Mouse (Mus musculus): Measurements from ENCODE around the gene Wdr45. TPM values are rescaled to one million over a fixed set of nuclear protein-coding genes. Genes with fewer than 3 reads are reported as not detected.

Wdr45 gene
- polyA plus RNA-seq, 1 experiment from 2014 or later, result 21.5 TPM

Other genes starting within 250 kb of the Wdr45 start
- gene Foxp3, start 140.7 kb upstream of the Wdr45 start, polyA plus RNA-seq (2016; fragmentation: Nextera tagmentation; extraction: Ambion mirVana), result 0.10 TPM in 1 of 2 replicates, not detected in the other
- gene Ppp1r3f, start 140.1 kb upstream of the Wdr45 start, polyA plus RNA-seq (2016; fragmentation: Nextera tagmentation; extraction: Ambion mirVana), result 2.1 and 2.5 TPM in 2 replicates
- gene Ccdc22, start 108.8 kb upstream of the Wdr45 start, polyA plus RNA-seq (2016; fragmentation: Nextera tagmentation; extraction: Ambion mirVana), result 27.1 and 27.6 TPM in 2 replicates
- gene Cacna1f, start 107.2 kb upstream of the Wdr45 start, polyA plus RNA-seq (2016; fragmentation: Nextera tagmentation; extraction: Ambion mirVana), result 0.03 TPM in 1 of 2 replicates, not detected in the other
- 0.91 and 1.1 TPM in 2 replicates for gene Syp, start 75.9 kb upstream of the Wdr45 start, polyA plus RNA-seq (2016; fragmentation: Nextera tagmentation; extraction: Ambion mirVana)
- gene Prickle3, start 57.1 kb upstream of the Wdr45 start, polyA plus RNA-seq (2016; fragmentation: Nextera tagmentation; extraction: Ambion mirVana), result 6.7 and 8.0 TPM in 2 replicates
- 147 and 155 TPM in 2 replicates for gene Plp2, start 42.9 kb upstream of the Wdr45 start, polyA plus RNA-seq (2016; fragmentation: Nextera tagmentation; extraction: Ambion mirVana)
- gene Magix, start 33.1 kb upstream of the Wdr45 start, polyA plus RNA-seq (2016; fragmentation: Nextera tagmentation; extraction: Ambion mirVana), result 0.05 and 0.06 TPM in 2 replicates
- 38.1 and 38.5 TPM in 2 replicates for gene Gpkow, start 17.2 kb upstream of the Wdr45 start, polyA plus RNA-seq (2016; fragmentation: Nextera tagmentation; extraction: Ambion mirVana)
- gene Gm45208, start 7.9 kb downstream of the Wdr45 start, polyA plus RNA-seq (2016; fragmentation: Nextera tagmentation; extraction: Ambion mirVana), result 0.39 TPM in 1 of 2 replicates, not detected in the other
- gene Praf2, start 14.1 kb downstream of the Wdr45 start, polyA plus RNA-seq (2016; fragmentation: Nextera tagmentation; extraction: Ambion mirVana), result 47.7 and 61.2 TPM in 2 replicates
- 8.6 and 11.7 TPM in 2 replicates for gene Ccdc120, start 36.6 kb downstream of the Wdr45 start, polyA plus RNA-seq (2016; fragmentation: Nextera tagmentation; extraction: Ambion mirVana)
- 22.7 and 23.2 TPM in 2 replicates for gene Tfe3, start 48.2 kb downstream of the Wdr45 start, polyA plus RNA-seq (2016; fragmentation: Nextera tagmentation; extraction: Ambion mirVana)
- 35.4 and 37.6 TPM in 2 replicates for gene Gripap1, start 75.4 kb downstream of the Wdr45 start, polyA plus RNA-seq (2016; fragmentation: Nextera tagmentation; extraction: Ambion mirVana)
- 1.1 and 1.4 TPM in 2 replicates for gene Kcnd1, start 108.0 kb downstream of the Wdr45 start, polyA plus RNA-seq (2016; fragmentation: Nextera tagmentation; extraction: Ambion mirVana)
- gene Otud5, start 127.0 kb downstream of the Wdr45 start, polyA plus RNA-seq (2016; fragmentation: Nextera tagmentation; extraction: Ambion mirVana), result 33.0 and 43.8 TPM in 2 replicates
- 7.0 and 7.8 TPM in 2 replicates for gene Pim2, start 163.9 kb downstream of the Wdr45 start, polyA plus RNA-seq (2016; fragmentation: Nextera tagmentation; extraction: Ambion mirVana)
- gene Slc35a2, start 169.7 kb downstream of the Wdr45 start, polyA plus RNA-seq (2016; fragmentation: Nextera tagmentation; extraction: Ambion mirVana), result 32.2 and 33.5 TPM in 2 replicates
- gene Pqbp1, start 184.9 kb downstream of the Wdr45 start, polyA plus RNA-seq (2016; fragmentation: Nextera tagmentation; extraction: Ambion mirVana), result 80.4 and 107 TPM in 2 replicates
- 140 and 156 TPM in 2 replicates for gene Timm17b, start 185.0 kb downstream of the Wdr45 start, polyA plus RNA-seq (2016; fragmentation: Nextera tagmentation; extraction: Ambion mirVana)
- gene Gm10491, start 193.5 kb downstream of the Wdr45 start, polyA plus RNA-seq (2016; fragmentation: Nextera tagmentation; extraction: Ambion mirVana), result not detected in 2 replicates
- 0.45 TPM in 1 of 2 replicates, not detected in the other for gene Gm10490, start 195.2 kb downstream of the Wdr45 start, polyA plus RNA-seq (2016; fragmentation: Nextera tagmentation; extraction: Ambion mirVana)
- gene Pcsk1n, start 205.5 kb downstream of the Wdr45 start, polyA plus RNA-seq (2016; fragmentation: Nextera tagmentation; extraction: Ambion mirVana), result 0.12 and 0.60 TPM in 2 replicates
- gene Eras, start 214.3 kb downstream of the Wdr45 start, polyA plus RNA-seq (2016; fragmentation: Nextera tagmentation; extraction: Ambion mirVana), result not detected in 2 replicates
- gene Hdac6, start 233.6 kb downstream of the Wdr45 start, polyA plus RNA-seq (2016; fragmentation: Nextera tagmentation; extraction: Ambion mirVana), result 36.4 and 36.9 TPM in 2 replicates

Data from heart, embryonic 10.5 days (tissue).